Mouse (Mus musculus) embryonic fibroblast, embryonic 13.5 days (primary cell): ENCODE results near the gene Oxgr1. TPM values are rescaled to one million over a fixed set of nuclear protein-coding genes. Genes with fewer than 3 reads are reported as not detected.

Experiments used
- H3K27ac ChIP-seq: 2 replicates; pipeline ENCODE4 v1.5.1; 2012; ENCODE audit warnings: low read length, control low read depth, inconsistent platforms; ENCODE audit not compliant: insufficient read depth
- H3K4me1 ChIP-seq: 2 replicates; pipeline ENCODE4 v1.6.1; 2011; ENCODE audit warnings: low read length; ENCODE audit not compliant: control insufficient read depth, insufficient read depth
- H3K4me3 ChIP-seq: 2 replicates; pipeline ENCODE4 v1.5.1; 2011; ENCODE audit warnings: mild to moderate bottlenecking, control low read depth, low read length; ENCODE audit not compliant: insufficient read depth
- CTCF ChIP-seq: IDR thresholded peaks from 2 replicates; pipeline ENCODE4 v1.5.1; 2011; ENCODE audit warnings: mild to moderate bottlenecking, control low read depth, low read length, moderate library complexity, borderline replicate concordance; ENCODE audit not compliant: insufficient read depth
- POLR2A ChIP-seq: IDR thresholded peaks from 2 replicates; pipeline ENCODE4 v1.6.1; 2011; ENCODE audit warnings: low read depth, mild to moderate bottlenecking, control low read depth, low read length, moderate library complexity
- polyA plus RNA-seq: library from polyadenylated mRNA; stranded (reverse); fragments of >200 nt; gene quantifications from 2 replicates; pipeline ENCODE4 v1.2.4, GENCODE M21; 2011; ENCODE audit warnings: low read depth; ENCODE audit not compliant: missing spikeins, insufficient read length

Oxgr1 gene
- not detected in 2 replicates for polyA plus RNA-seq

DNA sequence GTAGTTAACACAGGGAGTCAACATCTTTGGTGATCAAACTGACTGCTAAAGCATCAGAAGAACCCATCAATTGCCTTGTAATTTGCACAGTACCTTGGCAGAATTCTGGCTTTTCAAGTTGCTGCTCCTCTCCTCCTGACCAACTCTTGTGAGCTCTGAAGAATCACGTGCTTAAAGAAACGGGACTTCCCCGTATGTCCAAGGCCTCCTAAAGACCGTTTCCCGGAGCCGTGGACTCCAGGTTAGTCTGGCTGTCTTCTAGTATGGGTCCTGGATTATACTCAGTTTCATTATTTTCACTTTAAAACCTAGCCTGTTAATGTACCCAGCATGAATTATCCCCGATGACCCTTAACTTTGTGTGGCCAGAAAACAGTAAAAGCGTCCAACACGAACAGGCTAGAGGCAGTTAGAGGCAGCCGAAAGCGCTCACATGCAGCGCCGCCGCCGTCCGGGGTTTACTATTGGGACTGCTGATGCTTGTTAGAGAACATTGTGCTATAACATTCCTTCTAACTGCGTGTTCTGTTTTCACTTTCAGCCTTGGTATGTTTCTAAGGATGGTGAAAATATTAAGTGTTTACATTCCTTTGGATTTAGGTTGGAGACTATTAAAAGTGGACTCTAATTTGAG is at the start of gene Oxgr1:
Gene Oxgr1 (minus strand): TSS at position 249 of the 634 bp plus-strand sequence.
- no peaks in the 10 kb centered on the region for H3K4me1 ChIP-seq
- H3K4me3 ChIP-seq, result no peak within 1 kb of the TSS
- TF ChIP-seq POLR2A, result no peak
- no peak for TF ChIP-seq CTCF
- no peak within 1 kb of the TSS for H3K27ac ChIP-seq

DNA sequence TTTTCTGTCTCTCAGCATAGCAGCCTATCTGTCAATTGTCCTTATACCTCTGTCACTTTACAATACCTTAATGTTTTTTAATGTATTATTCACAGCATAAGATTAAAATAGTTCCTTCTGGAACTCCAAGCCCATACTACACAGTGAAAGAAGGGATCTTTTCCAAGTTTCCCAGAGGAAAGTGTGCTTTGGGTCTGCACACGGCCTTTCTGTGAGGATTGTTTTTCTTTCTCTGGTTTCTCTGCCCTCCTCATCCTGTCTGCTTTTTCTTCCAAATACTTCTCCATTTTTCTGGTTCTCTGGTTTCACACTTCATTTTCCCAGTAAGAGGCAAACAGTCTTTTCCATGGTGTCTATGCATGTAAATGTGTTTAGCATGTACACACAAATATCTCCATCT is 48.2 kb upstream of the Oxgr1 start:
- TF ChIP-seq CTCF, result no peak
- no peak for TF ChIP-seq POLR2A
- Histone ChIP-seq H3K4me1 (no peaks in the 10 kb centered on the region), H3K27ac (peak overlapping the region; percentile 68), H3K4me3 (no peak overlapping the region)

DNA sequence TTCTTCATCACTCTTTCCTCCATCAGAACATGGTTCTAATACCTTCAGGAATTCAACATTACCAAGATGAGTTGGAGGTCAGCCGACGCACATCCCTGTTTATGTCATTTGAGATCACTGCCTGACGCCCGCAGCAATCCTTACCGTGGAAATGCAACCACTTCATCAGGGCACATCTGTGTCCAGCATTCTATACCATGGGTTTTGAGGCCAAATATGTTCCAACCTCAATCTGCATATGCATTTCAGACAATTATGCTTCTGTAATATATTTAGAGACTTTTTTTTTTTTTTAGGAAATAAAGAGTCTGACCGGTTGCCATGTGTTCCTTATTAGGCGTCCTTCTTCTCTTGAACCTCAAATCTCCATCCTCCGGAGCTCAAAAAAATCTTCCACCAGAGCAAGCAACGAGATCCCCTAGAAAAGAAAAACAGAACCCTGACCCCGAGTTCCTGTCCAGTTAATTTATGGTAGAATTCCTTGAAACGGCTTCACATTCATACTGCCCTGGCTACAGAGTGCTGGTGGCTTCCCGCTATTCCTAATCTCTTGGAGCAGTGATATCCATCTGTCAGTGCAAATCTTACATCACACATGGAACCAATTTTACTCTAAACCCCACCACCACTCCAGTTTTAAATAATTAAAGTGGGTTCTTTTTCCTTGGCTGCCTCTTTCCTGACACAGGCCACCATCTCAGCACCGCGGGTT is 47.6 kb upstream of the Oxgr1 start:
- Histone ChIP-seq H3K4me1 (no peaks in the 10 kb centered on the region), H3K4me3 (no peak overlapping the region), H3K27ac (peak overlapping the region; percentile 47; the same call in 1 of the 2 replicates)
- TF ChIP-seq POLR2A (no peak), CTCF (no peak)

DNA sequence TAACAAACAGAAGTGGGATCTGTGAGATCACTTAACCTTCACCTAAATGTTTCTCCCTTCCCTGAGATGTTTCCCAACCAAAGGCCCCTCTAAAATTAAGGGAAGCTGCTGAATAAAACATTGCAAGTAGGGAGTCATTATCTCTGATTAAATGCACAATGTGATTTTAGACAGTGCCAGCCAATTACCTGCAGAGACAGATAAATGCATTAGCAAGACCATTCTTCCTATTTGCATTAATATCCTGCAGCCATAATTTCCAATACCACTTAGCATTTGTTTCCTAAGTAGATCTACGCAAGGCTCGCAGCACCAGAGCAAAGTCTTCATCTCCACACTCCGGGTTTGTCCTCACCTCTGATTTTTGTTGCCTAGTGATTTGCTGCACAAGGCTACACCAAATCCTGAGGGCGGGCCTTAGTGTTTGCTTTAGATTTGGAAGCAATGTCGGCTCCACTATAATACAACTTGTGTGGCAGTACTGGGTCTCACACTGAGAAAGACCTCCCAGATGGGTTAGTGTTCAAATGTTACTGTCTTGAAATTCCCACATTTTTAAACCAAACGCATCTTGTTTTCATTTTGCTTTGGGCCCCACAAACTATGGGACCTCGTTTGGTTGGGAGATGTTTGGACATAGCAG is 46.9 kb upstream of the Oxgr1 start:
- Histone ChIP-seq H3K27ac (0 out of 2 replicates have a peak overlapping the region, but pooled peaks have one; percentile 1), H3K4me3 (no peak overlapping the region)
- TF ChIP-seq CTCF, result no peak
- no peak for TF ChIP-seq POLR2A

DNA sequence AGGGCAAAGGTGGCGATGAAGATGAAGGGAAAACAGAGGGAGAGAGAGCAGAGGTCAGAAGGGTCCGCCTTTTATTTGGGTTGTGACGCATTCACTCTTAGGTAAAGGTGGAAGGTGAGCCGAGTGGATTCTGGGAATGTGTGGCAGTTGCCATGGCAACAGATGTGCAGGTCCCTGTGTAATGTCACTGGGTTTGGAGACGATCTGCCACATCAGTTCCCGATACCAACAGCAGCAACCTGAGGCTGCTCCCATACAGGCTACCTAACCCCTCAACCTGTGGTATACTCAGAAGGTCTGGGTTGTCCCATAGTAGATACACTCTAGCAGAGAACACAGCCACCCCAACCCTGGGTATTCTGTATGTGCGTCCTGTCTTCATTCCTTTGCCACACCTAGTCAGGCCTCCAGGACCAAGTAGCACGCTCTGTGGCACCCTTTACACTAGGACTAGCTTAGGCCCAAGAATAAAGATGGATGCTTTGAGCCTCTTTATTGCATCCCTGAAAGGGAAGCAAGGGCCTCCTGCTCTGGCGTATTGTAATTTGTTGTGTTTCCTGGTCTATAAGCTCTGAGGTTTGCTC is 41.9 kb upstream of the Oxgr1 start:
- Histone ChIP-seq H3K4me1 (no peaks in the 10 kb centered on the region), H3K27ac (no peak overlapping the region), H3K4me3 (no peak overlapping the region)
- TF ChIP-seq CTCF (no peak), POLR2A (no peak)

More for the DNA sequence above, 46.9 kb upstream of the Oxgr1 start:
- no peaks in the 10 kb centered on the region for H3K4me1 ChIP-seq

DNA sequence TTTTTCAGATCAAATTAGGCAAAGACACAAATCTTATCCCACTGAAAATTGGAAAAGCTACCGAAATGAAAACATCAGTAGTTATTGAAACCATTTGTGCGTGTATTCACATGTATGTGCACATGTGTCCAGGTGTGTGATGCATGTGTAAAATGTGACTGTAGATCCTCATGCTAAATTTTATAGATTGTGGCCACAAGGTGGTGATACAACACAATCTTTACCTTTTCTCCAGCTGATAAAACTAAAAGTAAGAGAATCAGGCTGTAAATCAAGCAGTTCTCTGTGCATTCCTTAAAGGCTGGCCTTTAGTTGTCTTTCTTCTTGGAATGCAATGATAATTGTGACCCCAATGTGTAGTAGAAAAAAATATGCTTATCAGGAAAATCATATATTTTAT is 34.0 kb upstream of the Oxgr1 start:
- Histone ChIP-seq H3K4me1 (peaks cover 6% of the 10 kb centered on the region), H3K4me3 (no peak overlapping the region), H3K27ac (no peak overlapping the region)

DNA sequence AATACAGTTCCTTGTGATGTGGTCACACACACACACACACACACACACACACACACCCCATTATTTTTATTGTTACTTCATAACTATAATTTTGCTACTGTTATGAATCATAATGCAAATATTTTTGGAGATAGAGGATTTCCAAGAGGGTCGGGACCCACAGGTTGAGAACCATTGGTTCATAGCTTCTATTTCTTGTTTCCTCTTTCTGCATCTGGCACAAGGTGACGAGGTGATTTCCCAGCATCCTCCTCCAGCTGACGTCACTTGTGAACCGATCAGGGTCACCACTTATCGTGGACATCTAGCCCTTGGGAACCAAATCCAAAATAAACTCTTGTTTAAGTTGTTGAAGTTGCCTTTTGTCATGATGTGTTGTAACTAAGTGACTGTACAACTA is 33.5 kb upstream of the Oxgr1 start:
- Histone ChIP-seq H3K4me3 (no peak overlapping the region), H3K4me1 (peaks cover 6% of the 10 kb centered on the region), H3K27ac (no peak overlapping the region)
- TF ChIP-seq POLR2A (no peak), CTCF (no peak)

More for the DNA sequence above, 34.0 kb upstream of the Oxgr1 start:
- no peak for TF ChIP-seq CTCF
- TF ChIP-seq POLR2A, result no peak

DNA sequence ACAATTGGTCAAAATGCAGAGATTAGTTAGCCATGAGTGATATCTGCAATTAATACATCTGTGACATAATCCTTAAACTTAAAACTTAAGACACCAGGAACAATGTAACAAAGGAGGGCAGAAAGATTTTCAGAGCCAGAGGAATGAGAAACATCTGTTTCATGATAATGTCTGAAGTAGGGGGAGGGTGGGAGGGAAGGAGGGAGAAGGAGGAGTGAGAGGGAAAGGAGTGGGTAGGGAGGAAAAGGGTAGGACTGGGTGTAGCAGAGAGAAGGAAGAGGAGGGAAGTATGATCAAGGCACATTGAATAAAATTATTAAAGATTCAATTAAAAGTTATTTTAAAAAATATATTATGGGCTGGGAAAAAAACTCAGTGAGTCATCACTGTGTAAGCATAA is 32.0 kb upstream of the Oxgr1 start:
- H3K4me3 ChIP-seq, result no peak overlapping the region
- H3K27ac ChIP-seq, result no peak overlapping the region
- peaks cover 6% of the 10 kb centered on the region for H3K4me1 ChIP-seq
- no peak for TF ChIP-seq CTCF
- no peak for TF ChIP-seq POLR2A

DNA sequence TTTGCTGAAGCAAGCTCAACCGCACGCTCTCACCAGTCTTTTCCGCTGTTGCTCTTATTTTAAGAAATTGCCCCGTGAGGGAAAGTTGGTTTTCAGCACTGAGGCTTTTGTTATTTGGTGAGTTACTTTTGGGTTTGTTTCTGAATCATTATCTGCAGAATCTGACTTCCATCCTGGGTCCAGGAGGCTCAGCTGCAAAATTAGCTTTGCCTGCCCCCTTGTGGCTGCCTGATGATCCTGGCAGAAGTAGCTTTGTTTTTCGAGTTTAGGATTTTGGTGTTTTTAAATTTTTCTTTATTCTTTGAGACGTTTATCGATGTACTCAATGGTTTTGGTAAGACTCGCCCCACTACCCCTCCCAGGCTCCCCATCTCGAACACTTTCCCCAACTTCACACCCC is 18.9 kb upstream of the Oxgr1 start:
- Histone ChIP-seq H3K27ac (no peak overlapping the region), H3K4me1 (no peaks in the 10 kb centered on the region), H3K4me3 (no peak overlapping the region)
- TF ChIP-seq POLR2A, result no peak
- TF ChIP-seq CTCF, result peak; percentile 71; the same call in 1 of the 2 replicates
